Mouse (Mus musculus): ENCODE measurements at regions not wholly inside any gene's neighbourhood (a gene's known extent, or its start where the extent isn't known, plus 50 kb on each side); places are given as distances from the start of the nearest gene placed in this dataset.
"Not testable (repeated sequence)": the region's sequence is repeated elsewhere in the genome, so short reads cannot be mapped to it uniquely, and the experiment has no call there.

DNA sequence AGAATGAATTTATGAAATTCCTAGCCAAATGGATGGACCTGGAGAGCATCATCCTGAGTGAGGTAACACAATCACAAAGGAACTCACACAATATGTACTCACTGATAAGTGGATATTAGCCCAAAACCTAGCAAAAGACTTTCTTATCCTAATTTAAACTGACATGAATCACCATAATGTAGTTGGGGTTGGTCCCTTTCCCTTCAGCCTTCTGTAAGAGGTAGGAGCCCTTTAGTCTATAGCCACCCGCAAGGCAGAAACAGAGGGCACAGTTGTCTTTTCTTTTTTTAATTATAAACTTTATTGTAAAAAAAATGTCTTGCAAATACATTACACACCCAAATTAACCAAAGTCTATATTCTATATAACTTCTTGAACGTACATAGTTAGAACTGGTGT lies 81.3 kb downstream of the Ogfrl1 start:
- not testable (repeated sequence) for H3K4me3 ChIP-seq (ENCODE audit: insufficient read depth, low read length); H3K4me1 ChIP-seq (ENCODE audit: control insufficient read depth, insufficient read depth, low read length); H3K27ac ChIP-seq (ENCODE audit: insufficient read depth, low read depth, low read length)

DNA sequence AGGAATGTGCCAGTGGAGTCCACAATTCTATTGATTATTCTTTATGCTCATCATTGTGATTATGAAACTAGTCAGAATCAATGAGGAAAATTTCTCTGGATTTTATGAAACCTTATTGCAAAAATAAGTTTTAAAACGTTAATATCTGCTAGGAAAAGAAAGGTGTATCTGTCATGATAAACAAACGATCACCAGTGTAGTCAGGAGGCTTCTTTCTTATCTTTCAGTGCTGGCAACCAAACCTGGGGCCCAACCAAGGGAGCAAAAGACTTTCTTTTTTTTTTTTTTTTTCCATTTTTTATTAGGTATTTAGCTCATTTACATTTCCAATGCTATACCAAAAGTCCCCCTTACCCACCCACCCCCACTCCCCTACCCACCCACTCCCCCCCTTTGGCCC lies 82.7 kb downstream of the Ogfrl1 start:
- H3K4me3 ChIP-seq (ENCODE audit: insufficient read depth, low read length); H3K27ac ChIP-seq (ENCODE audit: insufficient read depth, low read depth, low read length); H3K4me1 ChIP-seq (ENCODE audit: control insufficient read depth, insufficient read depth, low read length): not testable (repeated sequence)

DNA sequence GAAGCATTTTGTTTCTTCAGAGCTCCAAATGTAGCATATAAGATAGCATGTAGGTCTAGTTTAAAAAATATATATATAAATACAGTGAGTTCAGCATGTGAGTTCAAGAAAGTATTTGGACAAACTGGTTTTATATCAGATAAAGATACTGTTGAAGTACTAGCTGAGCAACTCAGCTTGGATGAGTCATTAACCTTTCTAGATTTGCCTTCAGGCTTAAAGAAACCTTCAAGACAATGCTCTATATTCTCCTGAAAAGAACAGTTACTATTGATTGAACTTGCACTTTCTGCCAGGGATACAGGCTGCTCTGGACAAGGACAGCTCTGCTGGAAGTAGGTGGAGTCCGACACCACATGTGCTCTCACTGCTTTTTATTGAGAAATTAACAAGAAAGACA lies 104.9 kb downstream of the Ogfrl1 start:
- H3K27ac ChIP-seq (ENCODE audit: insufficient read depth, low read depth, low read length): no peak overlapping the region
- TF ChIP-seq POLR2A (IDR thresholded peaks at IDR 0.05; ENCODE audit: borderline replicate concordance, low read depth, low read length) (no peak), CTCF (IDR thresholded peaks at IDR 0.05; ENCODE audit: low read depth, low read length) (no peak)

DNA sequence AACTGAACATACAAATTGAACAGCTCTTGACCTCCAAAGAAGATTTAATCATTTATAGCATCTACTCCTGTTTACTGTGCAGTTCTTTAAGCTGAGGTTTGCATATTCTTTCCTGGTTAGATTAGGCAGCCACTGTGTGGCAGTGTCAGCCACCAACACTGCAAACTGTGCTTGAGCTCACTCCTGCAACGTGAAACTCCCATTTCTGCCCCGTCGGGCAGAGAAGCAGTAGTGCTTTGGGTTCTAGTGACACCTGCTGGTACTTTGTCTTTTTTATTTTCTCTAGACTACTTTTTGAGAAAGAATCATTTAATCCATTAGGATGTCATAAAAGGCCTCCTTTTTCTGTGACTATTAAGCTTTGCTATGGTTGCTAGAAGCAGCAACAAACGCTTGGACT lies 110.8 kb downstream of the Ogfrl1 start:
- no peak overlapping the region for H3K27ac ChIP-seq (ENCODE audit: insufficient read depth, low read depth, low read length)
- no peak overlapping the region for H3K4me3 ChIP-seq (ENCODE audit: insufficient read depth, low read length)
- no peaks in the 10 kb centered on the region for H3K4me1 ChIP-seq (ENCODE audit: control insufficient read depth, insufficient read depth, low read length)
- TF ChIP-seq CTCF (IDR thresholded peaks at IDR 0.05; ENCODE audit: low read depth, low read length) (no peak; the same call in 1 of the 2 replicates), POLR2A (IDR thresholded peaks at IDR 0.05; ENCODE audit: borderline replicate concordance, low read depth, low read length) (no peak)

More for the DNA sequence above, 104.9 kb downstream of the Ogfrl1 start:
- Histone ChIP-seq H3K4me1 (ENCODE audit: control insufficient read depth, insufficient read depth, low read length) (no peaks in the 10 kb centered on the region), H3K4me3 (ENCODE audit: insufficient read depth, low read length) (no peak overlapping the region)

DNA sequence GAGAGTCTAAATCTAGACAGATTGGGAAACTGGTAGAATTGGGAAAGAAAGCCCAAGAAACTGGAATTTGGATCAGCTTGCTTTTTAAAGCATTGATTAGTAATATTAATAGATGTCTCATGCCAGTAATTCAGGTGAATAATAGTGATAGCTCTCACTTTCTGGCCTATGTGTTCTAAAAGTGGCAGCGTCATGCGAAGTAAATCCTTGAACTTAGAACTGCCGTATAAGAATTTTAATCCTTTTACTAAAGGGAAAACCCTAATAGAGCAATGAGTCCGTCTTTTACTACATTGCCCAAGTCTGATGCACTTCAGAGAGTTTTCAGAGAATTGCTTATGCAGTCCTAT lies 114.7 kb downstream of the Ogfrl1 start:
- no peak overlapping the region for H3K27ac ChIP-seq (ENCODE audit: insufficient read depth, low read depth, low read length)

DNA sequence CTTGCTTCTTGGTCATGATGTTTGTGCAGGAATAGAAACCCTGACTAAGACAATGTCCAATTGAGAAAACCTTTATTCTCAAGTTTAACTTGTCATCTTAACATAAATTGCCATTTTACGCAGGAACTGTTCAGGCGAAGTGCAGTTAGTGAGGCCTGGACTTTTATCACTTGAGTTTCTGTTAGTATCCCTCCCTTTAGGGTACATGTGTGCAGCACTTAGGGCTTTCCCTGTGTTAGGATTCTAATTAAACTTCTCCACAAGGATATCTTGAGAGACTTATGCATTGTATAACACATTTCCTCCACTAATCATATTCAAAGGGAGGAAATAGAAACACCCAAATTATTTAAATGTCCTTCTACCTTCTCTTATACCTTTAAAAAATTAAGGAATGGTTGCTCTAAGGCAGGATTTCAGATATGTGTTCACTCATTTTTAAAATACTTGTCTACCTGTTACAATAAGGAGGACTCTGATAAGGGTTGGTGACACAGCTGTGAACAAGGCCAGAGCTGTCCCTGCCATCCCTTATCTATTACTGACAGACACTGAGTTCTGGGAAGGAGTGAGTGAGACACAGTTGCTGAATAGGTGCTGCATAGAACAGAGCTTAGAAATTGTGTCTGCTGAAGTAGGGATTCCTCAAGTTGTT lies 115.2 kb downstream of the Ogfrl1 start:
- H3K27ac ChIP-seq (ENCODE audit: insufficient read depth, low read depth, low read length): no peak overlapping the region
- no peak overlapping the region for H3K4me3 ChIP-seq (ENCODE audit: insufficient read depth, low read length)
- TF ChIP-seq POLR2A (IDR thresholded peaks at IDR 0.05; ENCODE audit: borderline replicate concordance, low read depth, low read length) (no peak), CTCF (IDR thresholded peaks at IDR 0.05; ENCODE audit: low read depth, low read length) (no peak)
- no peaks in the 10 kb centered on the region for H3K4me1 ChIP-seq (ENCODE audit: control insufficient read depth, insufficient read depth, low read length)

More for the DNA sequence above, 114.7 kb downstream of the Ogfrl1 start:
- TF ChIP-seq POLR2A (IDR thresholded peaks at IDR 0.05; ENCODE audit: borderline replicate concordance, low read depth, low read length) (no peak), CTCF (IDR thresholded peaks at IDR 0.05; ENCODE audit: low read depth, low read length) (no peak)
- no peak overlapping the region for H3K4me3 ChIP-seq (ENCODE audit: insufficient read depth, low read length)
- H3K4me1 ChIP-seq (ENCODE audit: control insufficient read depth, insufficient read depth, low read length): no peaks in the 10 kb centered on the region

DNA sequence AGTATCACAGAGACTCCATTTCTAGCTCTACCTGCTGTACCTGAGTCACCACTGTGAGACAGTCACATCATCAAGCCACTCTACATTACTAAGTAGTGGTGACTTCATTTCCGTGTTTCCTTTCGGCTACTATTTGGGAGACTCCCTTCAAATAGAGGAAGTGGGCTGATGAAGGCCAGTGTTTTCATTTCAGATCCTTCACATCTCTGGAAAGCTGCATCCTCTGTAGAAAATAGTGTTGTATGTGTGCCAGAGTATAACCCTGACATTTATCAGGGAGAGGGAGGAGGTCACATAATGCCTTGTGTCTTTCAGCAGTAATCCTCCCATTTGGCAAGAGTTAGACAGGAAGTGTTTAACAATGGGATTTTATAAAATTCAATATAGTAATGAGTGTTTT lies 117.7 kb downstream of the Ogfrl1 start:
- Histone ChIP-seq H3K4me1 (ENCODE audit: control insufficient read depth, insufficient read depth, low read length) (no peaks in the 10 kb centered on the region), H3K4me3 (ENCODE audit: insufficient read depth, low read length) (no peak overlapping the region), H3K27ac (ENCODE audit: insufficient read depth, low read depth, low read length) (no peak overlapping the region)
- no peak for TF ChIP-seq CTCF (IDR thresholded peaks at IDR 0.05; ENCODE audit: low read depth, low read length)
- no peak for TF ChIP-seq POLR2A (IDR thresholded peaks at IDR 0.05; ENCODE audit: borderline replicate concordance, low read depth, low read length)

DNA sequence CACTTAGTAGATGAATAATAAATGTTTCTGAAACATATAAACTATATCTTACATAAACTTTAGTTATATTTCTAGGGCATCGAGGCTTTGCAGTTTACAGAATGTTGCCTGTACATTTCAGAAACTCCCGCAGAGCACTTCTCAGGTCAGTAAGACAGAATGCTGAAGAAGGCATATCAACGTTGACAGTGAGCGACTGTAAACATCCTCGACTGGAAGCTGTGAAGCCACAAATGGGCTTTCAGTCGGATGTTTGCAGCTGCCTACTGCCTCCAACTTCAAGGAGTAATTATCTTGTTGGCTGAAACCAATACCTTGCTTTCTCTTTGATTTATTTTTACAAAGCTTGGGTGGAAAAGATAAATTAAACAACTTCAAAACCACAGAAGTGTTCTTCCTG lies 125.5 kb downstream of the Ogfrl1 start:
- peaks cover 2% of the 10 kb centered on the region; the same call in 1 of the 2 replicates for H3K4me1 ChIP-seq (ENCODE audit: control insufficient read depth, insufficient read depth, low read length)
- no peak overlapping the region for H3K4me3 ChIP-seq (ENCODE audit: insufficient read depth, low read length)
- TF ChIP-seq CTCF (IDR thresholded peaks at IDR 0.05; ENCODE audit: low read depth, low read length) (no peak), POLR2A (IDR thresholded peaks at IDR 0.05; ENCODE audit: borderline replicate concordance, low read depth, low read length) (no peak)
- H3K27ac ChIP-seq (ENCODE audit: insufficient read depth, low read depth, low read length): no peak overlapping the region

DNA sequence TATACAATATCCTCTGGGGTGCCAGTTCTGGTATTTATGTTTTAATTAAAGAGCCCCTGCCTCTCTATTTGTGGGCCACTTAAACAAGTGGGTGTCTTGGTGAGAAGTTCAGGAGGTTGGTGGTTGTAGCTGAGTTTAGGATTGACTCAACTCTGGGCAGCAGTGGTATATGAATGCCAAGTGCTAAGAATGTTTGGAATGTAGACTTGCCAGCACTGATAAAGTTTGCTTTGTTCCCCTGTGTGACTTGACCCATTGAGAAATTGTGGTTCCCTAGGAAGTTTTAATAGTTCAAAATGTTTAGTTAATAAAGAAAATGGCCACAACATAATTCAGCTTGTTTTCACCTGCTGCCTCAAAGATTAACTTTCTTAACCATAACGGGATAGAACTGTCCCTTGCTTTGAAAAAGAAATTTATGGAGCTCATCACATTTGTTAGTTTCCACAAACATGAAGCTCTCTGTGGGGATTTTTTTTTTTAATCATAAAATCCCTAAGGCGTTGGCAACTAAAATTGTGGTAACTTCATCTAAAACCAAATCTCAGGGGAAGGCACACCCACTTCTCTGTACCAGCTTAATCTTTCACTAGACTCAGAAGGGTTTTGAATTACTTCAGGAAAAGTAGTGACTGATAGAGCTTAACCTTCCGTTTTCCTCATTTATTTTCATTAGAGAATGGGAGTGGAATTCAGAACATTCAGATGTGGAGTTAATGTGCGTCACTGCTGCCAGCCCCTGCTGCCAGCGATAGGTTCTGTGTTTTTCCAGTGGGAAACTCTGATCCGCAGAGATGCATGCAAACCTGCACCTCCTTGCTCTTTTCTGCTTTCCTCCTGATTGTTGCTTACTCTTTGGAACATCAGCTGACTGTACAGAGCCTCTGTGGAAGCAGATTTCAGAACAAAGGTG lies 126.4 kb downstream of the Ogfrl1 start:
- no peak overlapping the region for H3K4me3 ChIP-seq (ENCODE audit: insufficient read depth, low read length)
- TF ChIP-seq CTCF (IDR thresholded peaks at IDR 0.05; ENCODE audit: low read depth, low read length): no peak
- no peak for TF ChIP-seq POLR2A (IDR thresholded peaks at IDR 0.05; ENCODE audit: borderline replicate concordance, low read depth, low read length)
- no peak overlapping the region for H3K27ac ChIP-seq (ENCODE audit: insufficient read depth, low read depth, low read length)
- peaks cover 2% of the 10 kb centered on the region; the same call in 1 of the 2 replicates for H3K4me1 ChIP-seq (ENCODE audit: control insufficient read depth, insufficient read depth, low read length)

DNA sequence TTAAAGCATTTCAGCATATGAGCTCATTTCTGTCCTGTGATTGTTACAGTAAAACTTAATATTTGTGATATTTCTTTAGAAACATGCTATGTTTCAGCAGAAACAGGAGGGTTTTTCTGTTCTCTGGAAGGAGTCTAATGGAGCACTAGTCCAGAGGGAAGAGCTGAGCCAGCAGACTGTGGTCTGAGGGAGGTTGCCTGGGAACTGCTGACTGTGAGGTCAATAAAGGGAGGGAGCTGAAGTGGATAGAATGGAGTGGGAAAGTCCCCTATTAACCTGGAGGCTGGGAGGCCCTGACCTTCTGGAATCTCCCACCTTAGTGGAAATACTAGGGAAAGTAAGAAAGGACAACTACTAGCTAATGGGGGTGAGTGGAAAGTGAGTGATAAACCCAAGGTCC lies 129.5 kb downstream of the Ogfrl1 start:
- no peak overlapping the region for H3K4me3 ChIP-seq (ENCODE audit: insufficient read depth, low read length)
- H3K27ac ChIP-seq (ENCODE audit: insufficient read depth, low read depth, low read length): no peak overlapping the region
- peaks cover 8% of the 10 kb centered on the region for H3K4me1 ChIP-seq (ENCODE audit: control insufficient read depth, insufficient read depth, low read length)
- no peak for TF ChIP-seq POLR2A (IDR thresholded peaks at IDR 0.05; ENCODE audit: borderline replicate concordance, low read depth, low read length)
- TF ChIP-seq CTCF (IDR thresholded peaks at IDR 0.05; ENCODE audit: low read depth, low read length): no peak

Measured in bone marrow macrophage, adult 2 months (primary cell).